Mouse (Mus musculus) adrenal gland, postnatal 25 days (tissue): ENCODE measurements at regions not wholly inside any gene's neighbourhood (a gene's known extent, or its start where the extent isn't known, plus 50 kb on each side); places are given as distances from the start of the nearest gene placed in this dataset.
"Not testable (repeated sequence)": the region's sequence is repeated elsewhere in the genome, so short reads cannot be mapped to it uniquely, and the experiment has no call there.

Experiments used
- DNase-seq: peaks from one replicate; pipeline ENCODE4 v3.0.0; 2021; ENCODE audit warnings: mixed read lengths

DNA sequence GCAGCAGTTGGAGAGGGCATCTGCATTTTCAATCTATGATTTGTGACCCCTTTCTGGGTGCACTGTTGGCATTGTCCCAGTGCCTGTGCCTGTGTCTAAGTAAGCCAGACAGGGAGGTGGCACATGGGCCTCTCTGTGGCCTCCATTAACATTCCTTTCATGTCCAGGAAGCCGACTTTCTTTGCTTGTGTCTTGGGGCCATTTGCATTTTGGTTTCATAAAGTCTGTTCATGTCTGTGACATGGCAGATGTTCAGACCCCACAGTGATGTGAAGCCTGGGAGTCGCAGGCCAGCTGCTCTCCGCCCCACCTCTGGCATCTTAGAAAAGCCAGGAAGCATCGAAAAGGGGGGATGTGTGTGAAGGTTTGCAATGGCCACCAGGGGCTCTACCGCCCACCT lies 153.1 kb downstream of the Kif26a start:
- DNase-seq = no peak

- DNase-seq = no peak
These were observed 153.6 kb downstream of the Kif26a start for GRCm38 (mm10) chr12:112299603-112300002.

GRCm38 (mm10) chr12:112300125-112300524 lies 154.1 kb downstream of the Kif26a start:
- no peak for DNase-seq

GRCm38 (mm10) chr12:112301411-112301891 lies 155.4 kb downstream of the Kif26a start:
- DNase-seq = no peak

DNA sequence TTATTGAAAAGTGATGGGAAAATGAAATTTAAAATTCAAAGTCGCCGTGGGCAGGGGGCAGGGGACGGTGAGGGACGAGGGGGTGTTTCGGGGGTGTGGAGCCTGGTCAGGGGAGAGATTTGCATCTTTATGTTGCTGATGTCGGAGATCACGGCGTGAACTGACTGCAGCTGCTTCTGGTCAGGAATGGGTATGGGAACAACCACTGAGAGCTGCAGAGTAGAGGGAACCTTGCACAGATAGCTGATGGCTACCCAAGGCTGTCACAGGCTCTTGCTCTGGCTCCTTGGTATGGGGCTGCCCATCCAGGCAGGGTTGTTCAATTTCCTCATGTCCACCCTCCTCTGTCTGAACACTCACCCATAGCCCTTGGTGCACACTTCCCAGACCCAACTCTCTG lies 155.9 kb downstream of the Kif26a start:
- DNase-seq = no peak

GRCm38 (mm10) chr12:112306208-112306607 lies 160.2 kb downstream of the Kif26a start:
- DNase-seq = no peak

DNA sequence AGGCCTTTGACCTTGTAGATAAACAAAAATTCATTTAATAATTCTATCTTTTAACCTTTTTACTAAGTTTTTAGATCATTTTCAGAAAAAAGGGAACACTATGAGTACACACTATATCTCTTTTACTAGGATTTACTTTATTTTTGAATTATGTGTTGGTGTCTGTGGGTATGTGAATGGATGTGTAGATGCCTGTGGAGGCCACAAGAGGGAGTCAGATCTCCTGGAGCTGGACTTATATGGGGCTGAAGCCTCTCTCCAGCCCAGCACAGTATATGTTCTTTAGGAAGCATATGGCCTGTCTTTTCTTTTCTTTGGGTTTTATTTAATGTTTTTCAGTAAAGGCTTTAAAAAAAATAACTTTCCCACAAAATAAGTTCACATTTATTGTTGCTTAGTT lies 162.0 kb downstream of the Kif26a start:
- no peak for DNase-seq

- DNase-seq = not testable (repeated sequence)
These were observed 163.1 kb downstream of the Kif26a start for GRCm38 (mm10) chr12:112309096-112309495.

- no peak for DNase-seq
These were observed 163.8 kb downstream of the Kif26a start for GRCm38 (mm10) chr12:112309781-112310180.

GRCm38 (mm10) chr12:112310661-112311060 lies 164.7 kb downstream of the Kif26a start:
- no peak for DNase-seq

DNA sequence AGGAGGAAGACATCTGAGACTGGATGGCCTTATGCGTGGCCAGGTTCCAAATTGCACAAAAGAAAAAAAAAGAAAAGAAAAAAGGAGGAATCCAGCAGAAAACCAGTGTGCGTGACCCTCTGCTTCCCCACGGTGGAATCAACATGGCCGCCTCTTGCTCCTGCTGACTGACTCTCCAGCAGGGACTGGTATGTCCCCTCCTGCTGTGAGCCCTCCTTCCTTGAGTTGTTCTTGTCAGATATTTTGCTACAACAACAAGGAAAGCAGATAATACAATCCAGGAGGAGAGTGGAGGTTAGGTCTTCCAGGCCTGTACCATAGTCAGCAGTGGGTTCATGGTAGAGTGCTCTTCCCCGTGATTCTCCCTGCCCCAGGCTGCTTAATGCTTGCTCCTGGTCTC lies 168.8 kb downstream of the Kif26a start:
- DNase-seq = no peak

GRCm38 (mm10) chr12:112317191-112317590 lies 171.2 kb downstream of the Kif26a start:
- no peak for DNase-seq

DNA sequence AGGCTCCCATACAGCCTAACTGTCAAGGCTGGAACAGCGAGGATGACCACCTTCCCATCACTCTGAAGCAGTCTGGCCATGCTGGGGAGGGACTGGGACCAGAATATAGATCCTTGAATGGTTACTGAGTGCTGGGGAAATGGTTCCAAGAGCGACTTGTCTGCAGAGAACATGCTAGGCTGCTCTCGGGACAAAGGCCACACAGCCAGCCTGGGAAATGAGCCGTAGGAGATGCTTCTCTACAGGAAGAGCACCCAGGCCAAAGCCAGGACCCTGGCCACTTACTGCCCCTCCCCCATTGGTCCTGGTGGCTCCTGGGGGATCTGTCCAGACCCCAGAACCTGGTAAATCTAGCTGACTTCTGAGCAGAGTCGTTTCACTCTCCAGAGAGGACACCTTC lies 170.8 kb upstream of the A530016L24Rik start:
- no peak for DNase-seq

- no peak for DNase-seq
These were observed 167.1 kb upstream of the A530016L24Rik start for GRCm38 (mm10) chr12:112322196-112322595.

- DNase-seq = peak; percentile 39
These were observed 161.8 kb upstream of the A530016L24Rik start for GRCm38 (mm10) chr12:112327411-112327810.

- DNase-seq = no peak
These were observed 160.3 kb upstream of the A530016L24Rik start for GRCm38 (mm10) chr12:112328809-112329575.

DNA sequence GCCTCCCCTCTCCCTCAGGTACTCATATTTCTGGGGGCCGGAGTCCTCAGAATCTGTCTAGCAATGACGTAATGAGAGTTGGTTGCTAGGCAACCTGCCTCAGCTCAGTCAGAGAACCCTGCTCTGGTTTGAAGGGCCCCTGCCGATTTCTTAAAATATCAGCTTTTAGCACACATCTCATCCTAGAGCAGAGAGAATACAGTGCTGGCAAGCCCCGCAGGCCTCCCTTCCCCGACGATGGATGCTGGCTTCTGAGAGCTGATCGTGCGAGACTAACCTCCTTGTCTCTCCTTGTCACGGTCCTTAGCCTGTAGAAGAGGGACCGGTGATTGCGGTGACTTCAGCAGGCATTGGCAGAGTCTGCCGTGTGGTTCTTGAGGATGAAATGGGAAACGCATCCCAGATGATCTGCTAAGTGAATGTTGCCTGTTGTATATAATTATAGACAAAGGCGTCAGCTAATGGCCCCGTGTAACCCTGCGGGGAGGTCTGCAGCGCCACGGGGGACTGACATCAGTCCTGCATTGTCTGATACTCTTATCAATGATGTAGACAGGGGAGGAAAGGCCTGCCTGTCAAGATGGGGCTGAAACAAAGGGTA lies 159.4 kb upstream of the A530016L24Rik start:
- no peak for DNase-seq

GRCm38 (mm10) chr12:112330557-112330956 lies 158.7 kb upstream of the A530016L24Rik start:
- DNase-seq = no peak

DNA sequence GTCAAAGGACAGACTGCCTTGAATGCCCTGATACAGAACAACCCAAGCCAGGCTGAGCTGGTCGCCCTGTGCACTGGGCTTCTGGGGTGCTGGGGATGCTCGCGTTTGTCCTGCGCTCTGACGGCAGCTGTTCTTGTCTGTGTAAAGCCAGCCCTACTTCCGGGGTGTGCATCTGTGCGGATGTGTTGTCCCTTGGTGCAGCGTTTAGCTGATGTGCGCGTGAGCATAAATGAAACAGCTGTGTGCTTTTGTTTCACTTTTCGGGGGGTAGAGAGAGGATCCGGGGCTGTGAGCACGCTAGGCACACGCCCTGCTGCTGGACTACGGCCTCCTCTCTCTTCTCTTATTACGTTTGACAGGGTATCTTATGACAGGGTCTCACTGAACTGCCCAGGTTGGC lies 158.2 kb upstream of the A530016L24Rik start:
- DNase-seq = no peak

- no peak for DNase-seq
These were observed 155.8 kb upstream of the A530016L24Rik start for GRCm38 (mm10) chr12:112333125-112334079.

DNA sequence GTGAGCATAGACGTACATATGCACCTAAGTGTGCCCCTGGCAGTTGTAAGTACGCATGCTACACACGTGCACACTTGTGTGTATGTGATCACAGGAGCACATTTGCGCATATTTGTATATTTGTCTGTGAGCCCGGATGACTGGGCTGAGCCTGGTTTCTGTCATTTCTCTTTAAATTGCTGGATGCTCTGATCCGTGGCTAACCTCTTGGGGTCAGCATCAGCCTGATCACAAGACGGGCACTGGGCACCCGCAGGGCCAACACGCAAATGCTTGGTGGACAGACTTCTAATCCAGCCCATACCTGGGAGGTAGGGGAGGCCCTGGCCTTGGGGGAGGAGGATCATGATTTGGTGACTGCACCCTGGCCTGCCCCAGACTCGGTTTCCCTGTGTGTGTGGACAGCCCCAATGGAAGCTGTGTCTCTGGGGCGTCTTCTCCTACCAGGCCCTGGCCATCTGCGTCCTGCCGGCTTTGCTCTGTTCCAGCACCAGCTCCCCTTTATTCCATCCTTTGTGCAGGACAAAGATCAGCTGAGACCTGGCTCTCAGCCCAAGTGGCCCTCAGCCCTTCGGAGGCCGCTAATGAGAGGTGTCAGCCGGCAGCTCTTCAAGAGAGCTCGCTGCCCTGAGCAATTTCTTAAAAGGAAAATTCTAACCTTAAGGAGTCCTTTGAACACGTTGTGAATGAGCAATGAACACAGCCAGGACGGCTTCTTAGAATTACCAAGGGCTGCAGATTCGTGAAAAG lies 155.0 kb upstream of the A530016L24Rik start:
- DNase-seq = no peak

DNA sequence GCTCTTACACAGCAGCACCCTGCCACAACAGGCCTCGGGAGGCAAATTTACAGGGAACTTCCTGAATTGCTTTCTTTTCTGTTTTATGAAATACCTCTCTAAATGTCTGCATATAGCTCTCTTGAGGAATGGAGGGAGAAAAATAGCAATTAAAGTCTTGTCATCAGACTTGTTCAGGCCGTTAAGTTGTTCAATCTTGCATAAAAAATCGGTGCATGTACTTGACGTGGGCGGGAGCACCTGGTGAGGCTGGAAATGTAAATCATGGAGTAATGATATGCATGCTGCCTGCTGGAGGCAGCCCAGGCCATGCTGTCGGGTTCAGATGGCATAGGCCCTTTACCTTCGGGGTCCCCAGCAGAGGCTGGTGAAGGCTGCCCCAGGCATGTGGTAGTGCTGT lies 153.6 kb upstream of the A530016L24Rik start:
- DNase-seq = no peak
